Mouse (Mus musculus): ENCODE data around the gene Csrp1.

- no peak for TF ChIP-seq POLR2A (IDR thresholded peaks at IDR 0.05; ENCODE audit: insufficient read length, low read depth)
- no peak for TF ChIP-seq TCF12 (IDR thresholded peaks at IDR 0.05; ENCODE audit: insufficient read depth, poor library complexity, severe bottlenecking)
- TF ChIP-seq MYOD1 (IDR thresholded peaks at IDR 0.05; ENCODE audit: control insufficient read depth in 1 of 3, insufficient read length in 2 of 3, low read depth in 2 of 3), result no peak
- no peak for TF ChIP-seq E2F4 (IDR thresholded peaks at IDR 0.05; ENCODE audit: insufficient read depth)
- TF ChIP-seq TCF3 (IDR thresholded peaks at IDR 0.05; ENCODE audit: insufficient read length, low read depth), result no peak
- no peak for TF ChIP-seq POLR2AphosphoS2 (IDR thresholded peaks at IDR 0.05; ENCODE audit: insufficient read length, low read depth)
- TF ChIP-seq MAX (IDR thresholded peaks at IDR 0.05; ENCODE audit: low read depth), result no peak
- no peak for TF ChIP-seq MYOG (IDR thresholded peaks at IDR 0.05; ENCODE audit: control insufficient read depth in 1 of 3, insufficient read depth in 1 of 3, insufficient read length in 2 of 3, low read depth in 2 of 3)
Observed at GRCm38 (mm10) chr1:135676247-135676646, 43.6 kb upstream of the Csrp1 start.
